Mouse (Mus musculus): ENCODE results near the gene Sema3a.

- no peak for TF ChIP-seq GATA1 (IDR thresholded peaks at IDR 0.05; ENCODE audit: borderline replicate concordance, low read length)
- no peak for TF ChIP-seq FLI1 (IDR thresholded peaks at IDR 0.05; ENCODE audit: low read length)
Observed at GRCm38 (mm10) chr5:13126196-13126595, 982 bp downstream of the Sema3a start.
